Mouse (Mus musculus): ENCODE measurements around the gene Tsen54. TPM values are rescaled to one million over a fixed set of nuclear protein-coding genes. Genes with fewer than 3 reads are reported as not detected.

The Tsen54 gene
- total RNA-seq, 1 experiment = 63.6 TPM

GRCm38 (mm10) chr11:115836656-115837395 is 22.3 kb downstream of the Tsen54 start:
- Histone ChIP-seq H3K27ac (ENCODE audit: insufficient read depth, low read depth, low read length, poor library complexity, severe bottlenecking) (peak overlapping the region; percentile 33; the same call in 1 of the 2 replicates), H3K9me3 (ENCODE audit: control insufficient read depth, insufficient read depth, low read depth, low read length) (no peaks in the 10 kb centered on the region), H3K4me3 (ENCODE audit: insufficient read depth in 1 of 2, low read depth in 1 of 2, low read length in 2 of 2, poor library complexity in 1 of 2, severe bottlenecking in 1 of 2) (no peak overlapping the region), H3K9ac (ENCODE audit: insufficient read depth, low read depth, low read length, poor library complexity, severe bottlenecking) (no peak overlapping the region; the same call in 1 of the 2 replicates), H3K36me3 (ENCODE audit: control insufficient read depth, insufficient read depth, low read length, poor library complexity, severe bottlenecking) (peaks cover 14% of the 10 kb centered on the region; the same call in 1 of the 2 replicates), H3K4me1 (ENCODE audit: control insufficient read depth in 2 of 2, insufficient read depth in 2 of 2, low read length in 2 of 2, poor library complexity in 1 of 2) (peaks cover 15 to 69% of the 10 kb centered on the region in 2 experiments)
- DNase-seq (ENCODE audit: low read depth, low spot score) = peak; percentile 45
- TF ChIP-seq ZNF384 (IDR thresholded peaks at IDR 0.05; ENCODE audit: low read depth, low read length) = no peak
- in situ Hi-C loops (cut with MboI; ENCODE audit: low sequenced_read_pairs in 2 of 2, unreplicated experiment in 2 of 2) = no loop called here

GRCm38 (mm10) chr11:115837606-115838345 is 23.3 kb downstream of the Tsen54 start:
- Histone ChIP-seq H3K36me3 (ENCODE audit: control insufficient read depth, insufficient read depth, low read length, poor library complexity, severe bottlenecking) (peaks cover 14% of the 10 kb centered on the region; the same call in 1 of the 2 replicates), H3K9ac (ENCODE audit: insufficient read depth, low read depth, low read length, poor library complexity, severe bottlenecking) (peak overlapping the region; percentile 19; the same call in 1 of the 2 replicates), H3K27ac (ENCODE audit: insufficient read depth, low read depth, low read length, poor library complexity, severe bottlenecking) (no peak overlapping the region), H3K9me3 (ENCODE audit: control insufficient read depth, insufficient read depth, low read depth, low read length) (no peaks in the 10 kb centered on the region), H3K4me1 (ENCODE audit: control insufficient read depth in 2 of 2, insufficient read depth in 2 of 2, low read length in 2 of 2, poor library complexity in 1 of 2) (peaks cover 16 to 70% of the 10 kb centered on the region in 2 experiments), H3K4me3 (ENCODE audit: insufficient read depth in 1 of 2, low read depth in 1 of 2, low read length in 2 of 2, poor library complexity in 1 of 2, severe bottlenecking in 1 of 2) (no peak overlapping the region)
- in situ Hi-C loops (cut with MboI; ENCODE audit: low sequenced_read_pairs in 2 of 2, unreplicated experiment in 2 of 2) = no loop called here
- DNase-seq (ENCODE audit: low read depth, low spot score) = no peak
- TF ChIP-seq ZNF384 (IDR thresholded peaks at IDR 0.05; ENCODE audit: low read depth, low read length) = no peak
- TF ChIP-seq CHD2 (IDR thresholded peaks at IDR 0.05; ENCODE audit: low read depth, low read length) = no peak
- no peak for TF ChIP-seq ZC3H11A (IDR thresholded peaks at IDR 0.05; ENCODE audit: borderline replicate concordance, low read depth, low read length)
- no peak for TF ChIP-seq MAFK (IDR thresholded peaks at IDR 0.05; ENCODE audit: insufficient read depth, low read depth, low read length)
- TF ChIP-seq HCFC1 (IDR thresholded peaks at IDR 0.05; ENCODE audit: borderline replicate concordance, insufficient read depth, low read length) = no peak

- H3K4me1 ChIP-seq (ENCODE audit: control insufficient read depth in 2 of 2, insufficient read depth in 2 of 2, low read length in 2 of 2, poor library complexity in 1 of 2) = peaks cover 23 to 68% of the 10 kb centered on the region in 2 experiments
- peak; percentile 29 for DNase-seq (ENCODE audit: low read depth, low spot score)
- no peaks in the 10 kb centered on the region for H3K9me3 ChIP-seq (ENCODE audit: control insufficient read depth, insufficient read depth, low read depth, low read length)
- H3K36me3 ChIP-seq (ENCODE audit: control insufficient read depth, insufficient read depth, low read length, poor library complexity, severe bottlenecking) = peaks cover 14% of the 10 kb centered on the region; the same call in 1 of the 2 replicates
- no peak for TF ChIP-seq MAFK (IDR thresholded peaks at IDR 0.05; ENCODE audit: insufficient read depth, low read depth, low read length)
- no peak for TF ChIP-seq HCFC1 (IDR thresholded peaks at IDR 0.05; ENCODE audit: borderline replicate concordance, insufficient read depth, low read length)
- no peak for TF ChIP-seq ZC3H11A (IDR thresholded peaks at IDR 0.05; ENCODE audit: borderline replicate concordance, low read depth, low read length)
- TF ChIP-seq ZNF384 (IDR thresholded peaks at IDR 0.05; ENCODE audit: low read depth, low read length) = no peak
- TF ChIP-seq CHD2 (IDR thresholded peaks at IDR 0.05; ENCODE audit: low read depth, low read length) = no peak
- in situ Hi-C loops (cut with MboI; ENCODE audit: low sequenced_read_pairs in 2 of 2, unreplicated experiment in 2 of 2) = no loop called here
- no peak overlapping the region for H3K4me3 ChIP-seq (ENCODE audit: insufficient read depth in 1 of 2, low read depth in 1 of 2, low read length in 2 of 2, poor library complexity in 1 of 2, severe bottlenecking in 1 of 2)
- H3K9ac ChIP-seq (ENCODE audit: insufficient read depth, low read depth, low read length, poor library complexity, severe bottlenecking) = no peak overlapping the region; the same call in 1 of the 2 replicates
- peak overlapping the region; percentile 64; the same call in 1 of the 2 replicates for H3K27ac ChIP-seq (ENCODE audit: insufficient read depth, low read depth, low read length, poor library complexity, severe bottlenecking)
These were observed 24.4 kb downstream of the Tsen54 start for GRCm38 (mm10) chr11:115838895-115839311.

DNA sequence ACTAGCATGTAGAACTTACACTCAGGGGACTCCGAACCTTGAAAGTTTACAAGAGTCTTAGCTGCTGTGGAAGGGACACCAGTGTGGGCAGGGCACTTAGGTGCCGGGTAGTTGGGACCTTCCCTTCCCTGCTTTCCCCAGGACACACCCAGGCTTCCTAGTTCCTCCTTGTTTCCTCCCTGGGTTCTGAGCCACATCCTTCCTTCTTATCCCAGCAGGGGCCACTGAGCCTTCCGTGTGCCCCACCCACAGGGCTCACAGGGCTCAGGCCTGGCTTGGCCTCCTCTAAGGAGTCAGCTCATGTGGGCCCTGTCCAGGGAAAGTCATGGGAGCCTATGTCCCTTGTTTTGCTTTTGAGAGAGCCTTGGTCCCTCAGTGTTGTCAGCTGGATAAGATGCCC is 25.2 kb downstream of the Tsen54 start:
- Histone ChIP-seq H3K9me3 (ENCODE audit: control insufficient read depth, insufficient read depth, low read depth, low read length) (no peaks in the 10 kb centered on the region), H3K9ac (ENCODE audit: insufficient read depth, low read depth, low read length, poor library complexity, severe bottlenecking) (no peak overlapping the region; the same call in 1 of the 2 replicates), H3K36me3 (ENCODE audit: control insufficient read depth, insufficient read depth, low read length, poor library complexity, severe bottlenecking) (peaks cover 15% of the 10 kb centered on the region; the same call in 1 of the 2 replicates), H3K4me3 (ENCODE audit: insufficient read depth in 1 of 2, low read depth in 1 of 2, low read length in 2 of 2, poor library complexity in 1 of 2, severe bottlenecking in 1 of 2) (no peak overlapping the region), H3K4me1 (ENCODE audit: control insufficient read depth in 2 of 2, insufficient read depth in 2 of 2, low read length in 2 of 2, poor library complexity in 1 of 2) (peaks cover 25 to 76% of the 10 kb centered on the region in 2 experiments), H3K27ac (ENCODE audit: insufficient read depth, low read depth, low read length, poor library complexity, severe bottlenecking) (peak overlapping the region; percentile 64; the same call in 1 of the 2 replicates)
- in situ Hi-C loops (cut with MboI; ENCODE audit: low sequenced_read_pairs in 2 of 2, unreplicated experiment in 2 of 2) = no loop called here
- peak; percentile 38 for DNase-seq (ENCODE audit: low read depth, low spot score)
- TF ChIP-seq HCFC1 (IDR thresholded peaks at IDR 0.05; ENCODE audit: borderline replicate concordance, insufficient read depth, low read length) (no peak), ZNF384 (IDR thresholded peaks at IDR 0.05; ENCODE audit: low read depth, low read length) (no peak), CHD2 (IDR thresholded peaks at IDR 0.05; ENCODE audit: low read depth, low read length) (no peak), ZC3H11A (IDR thresholded peaks at IDR 0.05; ENCODE audit: borderline replicate concordance, low read depth, low read length) (no peak), MAFK (IDR thresholded peaks at IDR 0.05; ENCODE audit: insufficient read depth, low read depth, low read length) (no peak)

Measured in ES-E14 (cell line).